Mouse (Mus musculus) adrenal gland, postnatal 14 days (tissue): ENCODE measurements at regions not wholly inside any gene's neighbourhood (a gene's known extent, or its start where the extent isn't known, plus 50 kb on each side); places are given as distances from the start of the nearest gene placed in this dataset.

Experiments used
- DNase-seq: peaks from one replicate; pipeline ENCODE4 v3.0.0; 2021; ENCODE audit warnings: mixed read lengths

GRCm38 (mm10) chr12:59589354-59589753 is 369.8 kb upstream of the Fbxo33 start:
- no peak for DNase-seq

GRCm38 (mm10) chr12:59582587-59582986 is 363.1 kb upstream of the Fbxo33 start:
- DNase-seq, result no peak

GRCm38 (mm10) chr12:59579694-59580093 is 360.2 kb upstream of the Fbxo33 start:
- no peak for DNase-seq

GRCm38 (mm10) chr12:59563960-59564359 is 344.4 kb upstream of the Fbxo33 start:
- no peak for DNase-seq

GRCm38 (mm10) chr12:59539788-59540187 is 320.3 kb upstream of the Fbxo33 start:
- no peak for DNase-seq

- no peak for DNase-seq
Measured at GRCm38 (mm10) chr12:59530521-59530920, 311.0 kb upstream of the Fbxo33 start.

- no peak for DNase-seq
Measured at GRCm38 (mm10) chr12:59523368-59523767, 303.8 kb upstream of the Fbxo33 start.

- DNase-seq, result no peak
Measured at GRCm38 (mm10) chr12:59521946-59522345, 302.4 kb upstream of the Fbxo33 start.

GRCm38 (mm10) chr12:59509857-59510256 is 290.3 kb upstream of the Fbxo33 start:
- DNase-seq, result peak; percentile 10

- DNase-seq, result no peak
Measured at GRCm38 (mm10) chr12:59509175-59509574, 289.6 kb upstream of the Fbxo33 start.

GRCm38 (mm10) chr12:59507431-59507830 is 287.9 kb upstream of the Fbxo33 start:
- no peak for DNase-seq

- DNase-seq, result no peak
Measured at GRCm38 (mm10) chr12:59497434-59497833, 277.9 kb upstream of the Fbxo33 start.

- no peak for DNase-seq
Measured at GRCm38 (mm10) chr12:59488019-59488418, 268.5 kb upstream of the Fbxo33 start.

- no peak for DNase-seq
Measured at GRCm38 (mm10) chr12:59487507-59487906, 268.0 kb upstream of the Fbxo33 start.

- DNase-seq, result no peak
Measured at GRCm38 (mm10) chr12:59460997-59461961, 241.8 kb upstream of the Fbxo33 start.

- no peak for DNase-seq
Measured at GRCm38 (mm10) chr12:59456175-59456851, 236.8 kb upstream of the Fbxo33 start.

- DNase-seq, result no peak
Measured at GRCm38 (mm10) chr12:59415051-59415450, 195.5 kb upstream of the Fbxo33 start.

GRCm38 (mm10) chr12:59411491-59411890 is 192.0 kb upstream of the Fbxo33 start:
- DNase-seq, result no peak

GRCm38 (mm10) chr12:59391103-59391502 is 171.6 kb upstream of the Fbxo33 start:
- no peak for DNase-seq

GRCm38 (mm10) chr12:59382812-59383211 is 163.3 kb upstream of the Fbxo33 start:
- DNase-seq, result peak; percentile 55

GRCm38 (mm10) chr12:59341586-59341985 is 122.1 kb upstream of the Fbxo33 start:
- DNase-seq, result no peak

- no peak for DNase-seq
Measured at GRCm38 (mm10) chr12:59330753-59331152, 111.2 kb upstream of the Fbxo33 start.

GRCm38 (mm10) chr12:59312703-59313102 is 93.2 kb upstream of the Fbxo33 start:
- DNase-seq, result no peak
